Comparison of ENCODE assay signal across 26 mouse cellular contexts in the genomic region with DNA sequence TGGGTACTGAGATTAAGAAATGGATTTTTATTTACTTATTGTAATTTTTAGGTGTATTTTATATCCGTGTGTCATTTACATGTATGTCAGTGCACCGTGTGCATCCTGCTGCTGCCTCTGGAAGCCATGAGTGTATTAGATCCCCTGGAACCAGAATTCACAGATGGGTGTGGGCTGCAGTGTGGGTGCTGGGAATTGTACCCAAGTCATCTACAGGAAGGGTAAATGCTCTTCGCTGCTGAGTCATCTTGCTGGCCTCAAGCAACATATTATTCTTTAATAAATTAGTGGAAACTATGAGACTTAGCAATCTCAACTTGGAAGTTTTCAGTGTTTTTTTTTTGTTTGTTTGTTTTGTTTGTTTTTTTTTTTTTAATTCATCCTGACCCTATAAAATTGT.
"Had no signal": no experiment of that assay in that cellular context is flagged by ENCODE, and none has a peak within 500 bp of the region (broad histone marks: within the 10 kb centered on the region; RNA-seq: fewer than 3 reads in every experiment).

No protein-coding gene starts in this region.

- H3K9ac ChIP-seq: heart, embryonic 13.5 days; heart, embryonic 15.5 days; hindbrain, embryonic 13.5 days; hindbrain, embryonic 15.5 days; kidney, embryonic 15.5 days; limb, embryonic 13.5 days; limb, embryonic 15.5 days; liver, embryonic 14.5 days had no signal

- H3K4me3 ChIP-seq: heart, adult 2 months; heart, embryonic 10.5 days; heart, embryonic 13.5 days; heart, embryonic 15.5 days; hindbrain, embryonic 13.5 days; hindbrain, embryonic 15.5 days; kidney, embryonic 15.5 days; limb, embryonic 13.5 days; limb, embryonic 15.5 days had no signal

- H3K9me3 ChIP-seq: heart, embryonic 10.5 days; heart, embryonic 13.5 days; heart, embryonic 15.5 days; hindbrain, embryonic 13.5 days; hindbrain, embryonic 15.5 days; kidney, embryonic 15.5 days; limb, embryonic 13.5 days; limb, embryonic 15.5 days had no signal

- H3K36me3 ChIP-seq: heart, embryonic 15.5 days; hindbrain, embryonic 13.5 days; hindbrain, embryonic 15.5 days; kidney, embryonic 15.5 days; limb, embryonic 13.5 days; limb, embryonic 15.5 days had no signal

- H3K27me3 ChIP-seq: heart, embryonic 13.5 days; heart, embryonic 15.5 days; hindbrain, embryonic 13.5 days; hindbrain, embryonic 15.5 days; kidney, embryonic 15.5 days; limb, embryonic 13.5 days; limb, embryonic 15.5 days had no signal

- ATAC-seq: hindbrain, postnatal 0 days; intestine, embryonic 16.5 days had no signal

- H3K4me2 ChIP-seq: heart, embryonic 13.5 days; heart, embryonic 15.5 days; hindbrain, embryonic 13.5 days; hindbrain, embryonic 15.5 days; kidney, embryonic 15.5 days; limb, embryonic 13.5 days; limb, embryonic 15.5 days had no signal

- H3K4me1 ChIP-seq: heart, embryonic 10.5 days; hindbrain, embryonic 13.5 days; hindbrain, embryonic 15.5 days; kidney, embryonic 15.5 days; limb, embryonic 13.5 days; limb, embryonic 15.5 days had no signal

- DNase-seq: gastrocnemius, postnatal 10 days; gastrocnemius, postnatal 25 days; heart, adult 2 months; heart, postnatal 14 days; heart, postnatal 36 days; kidney, adult 11 months; kidney, adult 2 months; kidney, adult 9 months; kidney, postnatal 14 days; kidney, postnatal 36 days; layer of hippocampus, adult 9-11 months; layer of hippocampus, postnatal 36 days; left cerebral cortex, postnatal 4 days; lung, adult 18-20 months had no signal

- H3K27ac ChIP-seq: heart, adult 2 months; heart, embryonic 10.5 days; heart, embryonic 13.5 days; heart, embryonic 15.5 days; hindbrain, embryonic 13.5 days; hindbrain, embryonic 15.5 days; hindbrain, postnatal 0 days; kidney, embryonic 15.5 days; kidney, postnatal 0 days; limb, embryonic 13.5 days; limb, embryonic 15.5 days; liver, embryonic 14.5 days had no signal
